Mouse (Mus musculus) inflammation-experienced regulatory T-cells, adult 6 months (primary cell): ENCODE measurements around the gene Best2. TPM values are rescaled to one million over a fixed set of nuclear protein-coding genes. Genes with fewer than 3 reads are reported as not detected.

Experiments used
- ATAC-seq: one replicate; pipeline ENCODE4 v1.8.0; 2017
- polyA plus RNA-seq, 3 experiments: library from polyadenylated mRNA; unstranded; fragments of 100-300 nt; shearing (Covaris generic); gene quantifications; one replicate each; pipeline ENCODE4 v1.2.1; 2017

Best2 gene
- polyA plus RNA-seq, 3 experiments from 2014 or later = not detected

DNA sequence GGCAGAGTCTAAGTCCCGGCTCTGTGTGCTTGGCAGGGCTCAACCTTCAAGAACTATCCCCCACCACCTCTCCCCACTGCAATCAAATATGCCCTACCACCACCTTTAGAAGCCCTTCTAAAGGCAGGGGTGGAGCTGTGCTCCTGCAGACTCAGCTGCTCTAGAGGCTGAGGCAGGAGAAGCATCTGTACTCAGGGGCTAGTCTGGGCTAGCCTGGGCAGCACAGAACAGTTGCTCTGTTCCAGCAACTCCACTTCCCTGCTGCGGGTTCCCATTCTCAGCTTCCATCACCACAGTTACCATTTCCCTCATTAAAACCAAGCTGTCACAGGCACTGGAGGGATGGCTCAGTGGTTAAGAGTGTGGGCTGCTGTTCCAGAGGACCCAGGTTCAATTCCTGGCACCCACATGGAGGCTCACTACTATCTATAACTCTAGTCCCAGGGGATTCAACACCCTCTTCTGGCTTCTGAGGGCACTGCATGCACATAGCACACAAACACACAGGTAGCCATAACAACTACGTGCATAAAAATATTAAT is 7.3 kb upstream of the Best2 start:
- ATAC-seq = no peak

DNA sequence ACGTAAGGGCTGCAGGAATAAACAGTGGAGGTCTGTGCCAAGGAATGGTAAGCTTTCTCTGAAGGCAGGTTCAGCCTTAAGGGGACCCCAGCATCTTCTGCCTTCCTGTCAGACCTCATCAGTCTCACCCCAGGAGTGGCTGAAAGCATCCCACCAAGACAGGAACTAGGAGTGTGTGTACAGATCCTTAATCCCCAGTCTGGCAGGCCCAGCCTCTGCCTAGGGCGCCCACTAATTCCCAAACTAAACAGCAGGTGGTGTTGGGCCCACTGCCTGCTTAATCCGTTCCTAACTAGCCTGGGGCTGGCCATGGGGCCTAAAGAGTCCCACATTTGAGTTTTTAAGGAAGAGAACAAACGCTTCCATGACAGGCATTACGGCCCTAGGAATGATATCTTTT is 2.9 kb upstream of the Best2 start:
- ATAC-seq = no peak

DNA sequence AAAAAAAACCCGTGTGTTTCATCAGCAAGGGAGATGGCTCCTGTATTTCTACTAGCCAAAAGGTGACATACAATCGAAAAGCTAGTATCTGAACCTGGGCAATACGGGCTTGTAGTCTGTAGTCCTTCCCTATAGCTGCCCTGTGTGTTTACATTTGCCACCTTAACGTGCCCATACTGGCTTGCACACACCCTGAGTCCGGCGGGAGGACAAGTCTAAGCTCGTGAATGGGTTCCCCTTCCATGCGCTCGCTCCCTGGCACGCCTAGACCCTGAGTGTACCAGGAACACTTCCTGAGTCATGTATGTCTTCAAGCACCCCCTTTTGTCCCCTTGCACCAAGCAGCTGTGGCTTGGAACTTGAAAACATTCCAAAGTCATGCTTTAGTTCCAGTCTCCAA is 2.4 kb upstream of the Best2 start:
- ATAC-seq = no peak

DNA sequence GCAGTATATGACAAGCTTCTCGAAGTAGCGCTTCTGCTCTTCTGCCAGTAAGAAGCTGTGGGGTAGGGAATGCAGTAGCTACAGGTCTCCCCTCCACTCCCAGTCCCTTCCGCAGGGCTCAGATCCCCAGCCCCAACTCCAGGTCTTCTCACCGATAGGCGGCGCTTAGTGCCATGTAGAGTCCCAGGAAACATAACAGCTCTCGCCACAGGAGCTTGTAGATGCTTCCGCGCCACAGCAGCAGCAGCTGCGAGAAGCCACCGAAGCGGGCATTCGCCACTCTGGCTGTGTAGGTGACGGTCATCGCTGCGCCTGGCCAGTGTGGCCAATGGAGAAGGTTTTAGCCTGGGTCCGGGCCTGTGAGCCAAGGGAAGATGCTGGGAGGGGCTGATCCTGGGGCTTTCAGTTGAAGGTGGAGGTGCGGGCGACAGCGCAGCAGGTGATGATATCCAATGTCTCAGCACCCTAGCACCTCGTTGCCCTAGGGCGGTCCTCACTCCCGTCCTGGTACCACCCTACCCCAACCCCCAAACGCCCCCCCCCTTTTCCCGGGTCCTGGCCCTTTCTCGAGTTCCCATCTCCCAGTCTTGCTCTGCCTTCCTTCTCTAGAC is 996 bp downstream of the Best2 start:
- ATAC-seq = peak; percentile 86

DNA sequence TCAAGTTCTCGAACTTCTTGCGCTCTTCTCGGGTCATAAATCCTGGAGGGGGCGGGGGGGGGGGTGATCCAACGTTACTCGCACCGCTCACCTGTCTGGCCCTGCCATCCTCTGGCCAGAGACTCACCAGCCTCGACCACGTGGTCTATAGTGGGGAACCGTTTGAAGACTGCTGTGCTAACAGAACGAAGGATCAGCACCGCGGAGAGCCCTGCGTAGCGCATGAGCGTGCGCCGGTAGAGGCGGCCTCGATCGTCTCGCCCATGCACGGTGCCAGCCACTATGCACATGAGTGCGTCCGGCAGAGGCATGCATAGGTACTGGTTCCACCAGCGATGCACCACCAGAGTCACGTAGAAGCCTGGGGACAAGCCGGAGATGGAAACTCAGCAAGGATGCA is 3.1 kb downstream of the Best2 start:
- ATAC-seq = no peak

DNA sequence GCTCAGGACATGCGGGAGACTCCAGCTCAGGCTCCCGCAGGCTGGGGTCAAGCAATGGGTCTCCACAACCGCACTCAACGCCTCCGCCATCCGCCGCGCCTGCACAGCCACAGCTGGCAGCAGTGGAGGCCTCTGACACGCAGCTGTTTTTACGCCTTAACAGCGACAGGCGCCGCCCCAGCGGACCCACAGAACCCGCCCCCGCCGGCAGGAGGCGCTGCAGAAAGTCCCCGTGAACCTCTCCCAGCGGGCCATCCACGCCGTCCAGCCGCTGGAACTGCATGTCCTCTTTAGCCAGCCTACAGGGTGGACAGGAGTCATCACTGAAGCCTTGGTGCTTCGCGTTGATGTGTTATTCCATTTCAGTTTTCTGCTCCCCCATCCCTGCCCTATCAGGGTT is 6.6 kb downstream of the Best2 start:
- no peak for ATAC-seq

DNA sequence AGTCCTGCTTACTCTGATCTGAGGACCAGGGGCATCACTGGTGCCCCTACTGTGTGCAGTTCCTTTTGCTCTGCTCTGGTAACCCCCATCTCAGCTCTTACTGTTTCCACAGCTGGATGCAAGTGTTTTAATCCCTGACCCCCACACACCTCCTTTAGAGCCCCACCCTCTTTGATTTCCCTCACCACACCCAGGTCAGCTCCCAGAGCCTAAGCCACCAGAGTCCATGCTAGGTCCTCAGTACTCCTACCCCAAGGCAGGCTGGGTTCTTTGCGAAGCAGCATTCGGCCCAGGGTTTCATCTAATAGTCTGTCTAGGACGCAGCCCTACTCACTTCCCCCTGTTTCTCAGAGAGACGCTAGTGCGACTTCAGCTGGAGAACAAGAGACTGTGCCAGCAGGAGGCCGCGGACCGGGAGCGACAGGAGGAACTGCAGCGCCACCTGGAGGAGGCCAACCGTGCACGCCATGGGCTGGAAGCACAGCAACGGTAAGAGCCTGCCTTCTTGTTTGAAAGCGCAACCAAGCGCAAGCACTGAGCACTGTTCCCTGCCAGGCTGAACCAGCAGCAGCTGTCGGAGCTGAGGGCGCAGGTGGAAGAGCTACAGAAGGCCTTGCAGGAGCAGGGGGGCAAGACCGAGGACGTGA is 16.6 kb downstream of the Best2 start:
- ATAC-seq = peak; percentile 98

DNA sequence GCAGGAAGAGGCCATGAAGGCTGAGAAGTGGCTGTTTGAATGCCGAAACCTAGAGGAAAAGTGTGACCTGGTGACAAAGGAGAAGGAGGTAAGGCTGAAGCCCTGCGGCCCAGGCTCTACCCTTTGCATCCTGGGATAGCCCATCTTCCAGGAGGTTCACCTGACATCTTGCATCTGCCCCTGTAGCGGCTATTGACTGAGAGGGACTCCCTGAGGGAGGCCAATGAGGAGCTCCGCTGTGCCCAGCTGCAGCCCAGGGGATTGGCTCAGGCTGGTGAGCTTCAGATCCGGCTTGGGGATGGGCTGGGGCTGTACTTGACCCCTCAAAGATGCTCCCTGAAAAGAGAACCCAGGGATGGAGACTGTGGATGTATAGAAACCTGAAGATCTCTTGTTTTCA is 17.4 kb downstream of the Best2 start:
- no peak for ATAC-seq

DNA sequence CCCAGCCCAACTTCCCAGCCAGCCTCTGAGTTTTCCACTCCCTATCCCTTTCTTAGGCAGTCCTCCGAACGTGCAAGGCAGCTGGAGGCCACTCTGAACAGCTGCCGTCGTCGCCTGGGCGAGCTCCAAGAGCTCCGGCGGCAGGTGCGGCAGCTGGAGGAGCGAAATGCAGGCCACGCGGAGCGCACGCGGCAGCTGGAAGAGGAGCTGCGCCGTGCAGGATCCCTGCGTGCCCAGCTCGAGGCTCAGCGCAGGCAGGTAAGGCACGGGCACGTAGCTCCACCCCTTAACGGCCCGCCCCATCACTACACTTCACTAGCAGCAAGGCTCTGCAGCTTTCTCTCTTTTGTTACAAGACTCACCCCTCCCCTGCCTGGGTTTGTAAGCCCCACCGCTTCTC is 18.7 kb downstream of the Best2 start:
- no peak for ATAC-seq

DNA sequence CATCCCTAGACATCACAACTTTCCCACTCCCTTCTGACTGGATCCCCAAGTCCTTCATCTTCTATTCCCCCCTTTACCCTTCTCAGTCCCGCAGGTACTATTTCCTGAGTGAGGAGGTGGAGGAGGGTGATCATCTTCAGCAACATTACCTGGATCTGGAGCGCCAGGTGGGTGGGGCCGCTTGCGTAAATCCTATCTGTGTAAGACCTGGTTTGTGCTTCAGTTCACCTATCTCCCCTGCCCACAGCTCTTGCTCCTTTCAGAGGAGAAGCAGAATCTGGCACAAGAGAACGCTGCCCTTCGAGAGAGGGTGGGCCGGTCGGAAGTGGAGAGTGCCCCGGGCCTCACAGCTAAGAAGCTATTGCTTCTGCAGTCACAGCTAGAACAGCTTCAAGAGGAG is 20.0 kb downstream of the Best2 start:
- no peak for ATAC-seq

DNA sequence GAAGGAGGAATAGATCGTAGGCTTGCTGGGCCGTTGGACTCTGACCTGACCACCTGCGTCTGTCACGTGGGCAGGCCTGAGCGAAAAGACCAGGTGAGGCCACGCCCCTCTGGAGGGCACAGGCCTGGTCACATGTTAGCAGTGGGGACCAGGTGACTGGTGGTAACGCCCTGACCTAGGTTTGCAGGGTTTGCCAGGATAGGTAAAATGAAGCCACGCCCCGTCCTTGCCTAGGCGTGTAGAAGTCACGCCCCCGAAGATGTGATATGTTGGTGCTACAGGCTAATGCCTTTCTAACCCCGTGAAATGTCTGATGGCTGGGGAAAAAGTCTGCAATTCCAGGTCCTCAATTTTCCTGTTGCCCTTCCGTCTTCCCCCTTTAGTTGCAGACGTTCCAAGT is 23.5 kb downstream of the Best2 start:
- no peak for ATAC-seq

DNA sequence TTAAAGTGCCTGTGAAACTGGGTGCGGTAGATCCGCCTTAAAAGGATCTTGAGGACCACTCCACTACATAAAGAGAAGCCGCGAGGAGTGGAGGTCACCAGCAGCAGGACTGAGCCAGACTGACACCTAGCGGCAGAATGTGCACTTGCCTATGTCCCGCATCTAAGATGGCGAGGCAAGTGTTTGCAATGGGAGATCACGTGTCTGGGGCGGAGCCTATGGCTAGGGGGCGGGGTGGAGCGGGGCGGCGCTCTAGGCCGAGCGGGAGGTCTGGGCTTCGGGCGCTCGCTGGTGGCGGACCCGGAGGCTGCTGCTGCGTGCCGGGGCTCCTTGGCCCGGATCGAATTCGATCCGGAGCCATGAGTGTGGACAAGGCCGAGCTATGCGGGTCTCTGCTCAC is 24.0 kb downstream of the Best2 start, which contains the start of gene Hook2:
Gene Hook2, plus strand, starts transcription at position 255 of the 400 bp plus-strand sequence.
- ATAC-seq = peak; percentile 77

DNA sequence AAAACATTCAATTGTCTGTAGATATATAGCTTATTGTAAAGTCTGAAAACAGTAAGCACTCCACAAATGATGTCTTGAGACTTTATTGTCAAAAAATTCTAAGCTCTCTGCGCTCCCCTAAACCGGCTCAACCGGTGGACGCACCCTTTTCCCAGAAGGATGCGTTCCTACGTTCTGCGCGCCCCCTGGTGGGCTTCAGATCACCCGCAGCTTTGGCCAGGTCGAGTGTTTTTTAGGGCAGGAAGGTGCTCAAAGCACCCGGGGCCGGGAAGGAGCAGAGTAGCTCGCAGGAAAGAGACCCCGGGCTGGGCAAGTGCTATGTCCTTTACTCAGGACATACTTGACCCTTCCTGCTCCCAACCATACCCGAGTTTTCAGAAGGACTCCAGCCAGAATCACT is 24.5 kb downstream of the Best2 start:
- no peak for ATAC-seq

DNA sequence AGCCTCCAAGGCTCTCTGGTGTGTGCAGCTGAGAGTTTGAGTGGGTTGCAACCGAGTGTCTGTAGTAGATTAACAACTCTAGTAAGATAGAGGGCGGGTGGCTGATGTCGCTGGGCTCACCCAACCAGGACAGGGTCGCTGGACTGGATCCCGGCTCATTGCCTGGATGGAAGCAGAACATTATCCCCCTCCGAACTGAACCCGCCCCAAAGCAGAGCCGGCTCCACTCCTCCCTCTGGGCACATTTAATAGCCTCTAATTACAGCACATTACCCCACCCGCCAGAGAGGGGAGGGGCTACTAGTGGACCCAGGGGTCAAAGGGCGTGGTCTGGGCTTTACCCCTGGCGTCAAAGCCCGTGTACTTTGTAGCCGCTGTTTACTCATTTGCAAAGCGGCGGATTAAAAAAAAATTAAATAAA is 25.0 kb downstream of the Best2 start:
- no peak for ATAC-seq

DNA sequence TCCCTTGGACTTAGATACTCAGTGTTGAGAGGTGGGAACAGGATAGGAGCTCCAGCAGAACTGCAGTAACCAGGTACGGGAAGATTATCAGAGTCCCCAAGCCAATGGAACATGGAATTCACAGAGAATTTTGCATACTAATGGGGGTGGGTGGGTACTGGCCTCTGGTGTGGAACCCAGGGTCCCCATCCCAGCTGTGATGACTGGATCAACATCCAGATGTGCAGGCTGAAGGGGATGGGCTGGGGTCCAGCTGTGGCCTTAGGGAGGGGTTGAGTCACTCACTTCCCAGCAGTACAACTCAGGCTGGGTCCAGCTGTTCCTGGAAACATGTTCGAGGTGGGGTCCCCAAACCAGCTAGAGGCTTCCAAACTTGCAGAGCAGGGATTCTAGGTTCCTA is 26.4 kb downstream of the Best2 start:
- no peak for ATAC-seq

DNA sequence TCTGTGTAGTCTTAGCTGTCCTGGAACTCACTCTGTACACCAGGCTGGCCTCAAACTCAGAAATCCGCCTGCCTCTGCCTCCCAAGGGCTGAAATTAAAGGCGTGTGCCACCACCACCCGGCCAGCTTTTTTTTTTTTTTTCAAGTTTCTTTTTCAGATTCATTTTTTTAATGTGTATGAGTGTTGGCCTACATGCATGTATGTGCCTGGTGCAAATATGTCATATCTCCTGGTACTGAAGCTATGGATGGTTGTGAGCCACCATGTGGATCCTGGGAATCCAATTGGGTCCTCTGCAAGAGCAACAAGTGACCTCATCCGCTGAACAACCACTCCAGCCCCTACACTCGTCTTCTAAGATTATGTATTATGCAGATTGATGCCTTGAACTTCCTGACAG is 26.9 kb downstream of the Best2 start:
- ATAC-seq = no peak

DNA sequence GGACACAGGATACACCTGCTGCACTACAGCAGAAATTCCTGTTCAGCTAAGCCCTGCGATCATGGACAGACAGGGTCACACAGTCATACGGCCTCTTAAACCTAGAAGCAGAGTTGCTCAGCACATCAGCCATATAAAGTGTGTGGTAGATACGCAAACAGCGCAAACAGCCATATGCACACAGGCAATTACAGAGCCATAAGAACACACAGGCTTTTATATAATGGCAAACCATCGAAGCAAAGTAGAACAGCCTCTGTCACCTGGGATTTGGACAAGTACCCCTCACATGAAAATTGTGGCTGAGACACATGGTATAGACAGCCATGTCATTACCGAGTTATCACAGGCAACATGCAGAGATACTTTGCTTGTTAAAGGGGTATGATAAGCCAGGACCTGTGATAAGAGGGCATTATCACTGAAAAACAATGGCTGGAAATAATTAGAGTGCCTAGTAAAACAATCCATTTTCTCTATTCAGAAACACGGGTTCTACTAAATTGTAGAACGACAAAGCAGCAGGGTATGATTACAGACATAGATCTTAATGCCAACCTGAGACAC is 27.9 kb downstream of the Best2 start:
- no peak for ATAC-seq

DNA sequence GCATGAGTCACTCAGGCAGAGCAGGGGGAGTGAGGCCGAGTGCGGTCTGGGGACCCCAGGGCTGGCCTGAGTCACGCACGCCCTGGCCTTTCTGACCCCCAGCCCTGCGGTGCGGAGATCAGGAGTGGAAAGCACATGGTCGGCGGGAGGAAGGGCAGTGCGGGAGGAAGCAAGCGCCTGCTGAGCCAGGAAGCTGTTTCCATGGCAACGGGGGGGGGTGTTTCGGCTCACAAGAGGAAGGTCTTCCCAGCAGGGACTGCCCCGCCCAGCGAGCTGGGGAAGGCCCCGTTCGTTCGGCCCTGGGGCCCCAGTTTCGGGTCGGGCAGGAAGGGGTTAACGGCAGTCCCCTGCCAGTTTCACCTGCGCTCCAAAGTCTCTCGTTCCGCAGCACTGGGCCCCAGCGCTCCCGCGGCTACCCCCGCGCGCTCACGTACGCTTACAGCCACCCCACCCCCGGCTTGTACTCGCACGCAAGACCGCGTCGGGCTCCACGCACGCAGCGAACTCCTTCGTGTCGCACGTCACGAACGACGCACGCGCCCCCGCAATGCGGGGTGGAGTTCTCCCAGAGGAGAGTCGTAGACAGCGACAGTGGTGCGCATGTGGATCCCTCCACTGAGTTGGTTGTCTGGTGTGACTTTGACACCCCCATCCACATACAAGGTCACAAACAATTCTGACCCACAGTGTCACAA is 28.5 kb downstream of the Best2 start:
- ATAC-seq = peak; percentile 73

DNA sequence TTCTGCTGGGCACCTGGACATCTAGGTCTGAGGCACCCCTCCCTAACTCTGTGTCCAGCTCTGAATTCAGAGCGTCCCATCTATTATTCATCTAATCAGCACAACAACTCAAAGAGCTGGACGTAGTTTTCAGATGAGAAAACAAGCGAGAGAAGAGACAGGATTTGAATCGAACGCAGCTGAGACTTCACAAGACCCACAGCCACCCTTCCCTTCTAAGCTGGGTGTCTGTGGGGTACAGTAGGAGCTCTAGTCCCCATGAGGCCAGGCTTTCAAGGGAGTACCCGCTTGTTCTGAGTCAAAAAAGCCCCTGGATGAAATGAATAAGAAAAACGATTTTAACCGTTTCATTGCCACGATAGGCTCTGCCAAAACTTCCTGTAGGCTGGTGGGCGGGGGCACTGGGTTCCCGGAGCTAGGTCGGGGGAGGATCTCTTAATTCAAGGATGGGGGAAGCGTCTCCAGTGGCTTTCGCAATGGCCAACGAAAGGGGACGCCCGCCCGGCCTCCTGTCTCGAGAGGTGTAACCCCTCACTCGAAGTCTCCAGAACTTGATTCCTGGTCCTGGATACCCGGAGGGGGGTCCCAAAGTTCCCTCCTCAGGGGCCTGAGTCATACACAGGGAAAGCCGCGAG is 29.2 kb downstream of the Best2 start:
- no peak for ATAC-seq

DNA sequence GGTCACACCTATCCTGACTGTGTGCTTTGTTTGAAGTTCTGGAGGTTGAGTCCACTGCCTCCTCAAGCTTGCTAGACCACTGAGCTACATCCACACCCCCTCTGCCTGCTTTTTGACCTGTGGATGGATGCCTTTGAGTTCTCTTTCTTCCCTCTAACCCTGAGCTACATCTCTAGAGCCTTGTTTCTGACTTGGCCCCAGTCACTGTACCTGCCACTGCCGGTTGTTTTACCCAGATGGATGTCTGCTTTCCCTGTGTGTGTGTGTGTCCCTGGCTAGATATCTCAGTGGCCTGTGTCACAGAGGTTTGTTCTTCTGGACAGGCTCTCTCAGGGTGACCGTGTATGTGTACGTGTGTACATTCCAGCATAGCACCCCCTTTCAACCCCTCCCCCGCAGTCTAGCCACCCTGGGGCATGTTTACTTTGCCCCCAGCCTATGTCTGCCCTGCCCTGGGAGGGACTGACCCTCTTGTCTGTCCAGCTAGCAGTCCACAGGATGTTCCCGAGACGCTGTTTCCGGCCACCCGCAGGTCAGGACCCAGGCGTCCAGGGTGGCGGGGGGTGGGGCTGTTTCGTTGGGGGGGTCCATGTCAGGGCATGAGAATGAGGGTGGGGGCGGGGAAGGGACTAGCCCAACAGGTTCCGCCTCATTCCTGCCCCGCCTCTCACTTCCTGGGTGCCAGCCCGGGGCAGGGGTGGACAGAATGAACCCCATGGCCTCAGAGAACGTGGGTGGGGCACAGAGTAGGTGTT is 29.9 kb downstream of the Best2 start:
- ATAC-seq = no peak

DNA sequence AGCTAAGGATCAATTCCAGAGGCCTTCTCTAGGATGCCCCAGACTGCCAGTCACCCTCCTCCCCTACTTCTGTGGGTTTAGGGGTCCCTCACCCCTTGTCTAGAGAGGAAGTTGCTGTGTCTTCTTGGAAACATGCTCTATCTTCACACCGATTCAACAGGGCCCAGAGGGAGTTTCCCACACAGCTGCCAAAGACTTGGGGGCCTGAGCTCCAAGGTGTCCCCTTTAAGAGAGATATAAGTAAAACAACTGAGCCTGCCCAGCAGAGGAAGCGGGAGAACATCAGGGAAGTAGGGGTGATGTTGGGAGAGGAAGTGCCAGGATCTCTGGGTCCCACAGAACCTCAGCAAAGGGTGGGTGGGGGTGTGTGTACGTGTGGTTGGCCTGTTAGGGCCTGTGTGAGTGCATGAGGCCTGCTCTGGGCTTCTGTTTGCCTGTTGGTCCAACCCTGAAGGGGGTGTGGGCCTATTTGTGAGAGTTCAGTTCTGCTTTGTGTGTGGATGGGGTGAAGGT is 31.8 kb downstream of the Best2 start:
- no peak for ATAC-seq
